Mouse (Mus musculus) cortical plate, adult 2 months (tissue): ENCODE data around the gene Traf6. TPM values are rescaled to one million over a fixed set of nuclear protein-coding genes. Genes with fewer than 3 reads are reported as not detected.

Experiments used
- H3K27ac ChIP-seq: fragments of 200-500 bp; 2 replicates; pipeline ENCODE4 v1.5.1; 2012; ENCODE audit warnings: low read length, control low read depth, inconsistent platforms; ENCODE audit not compliant: insufficient read depth
- H3K4me1 ChIP-seq: fragments of 200-500 bp; 2 replicates; pipeline ENCODE4 v1.6.1; 2011; ENCODE audit warnings: low read length; ENCODE audit not compliant: control insufficient read depth, insufficient read depth
- H3K4me3 ChIP-seq: fragments of 200-500 bp; 2 replicates; pipeline ENCODE4 v1.5.1; 2011; ENCODE audit warnings: mild to moderate bottlenecking, low read length, control low read depth; ENCODE audit not compliant: insufficient read depth
- CTCF ChIP-seq: fragments of 200-500 bp; IDR thresholded peaks from 2 replicates; pipeline ENCODE4 v1.5.1; 2011; ENCODE audit warnings: mild to moderate bottlenecking, control low read depth, low read length; ENCODE audit not compliant: insufficient read depth; ENCODE audit errors: extremely low read depth
- POLR2A ChIP-seq: fragments of 200-500 bp; IDR thresholded peaks from 2 replicates; pipeline ENCODE4 v1.6.1; 2011; ENCODE audit warnings: mild to moderate bottlenecking, low read length, control low read depth; ENCODE audit not compliant: insufficient read depth; ENCODE audit errors: extremely low read depth
- polyA plus RNA-seq: library from polyadenylated mRNA; depleted of rRNA; stranded (reverse); fragments of >200 nt; gene quantifications from 2 replicates; pipeline ENCODE4 v1.2.3, GENCODE M21; 2012

Gene Traf6
- polyA plus RNA-seq, 1 experiment: 11.0 TPM

- Histone ChIP-seq H3K27ac (no peak overlapping the region), H3K4me3 (no peak overlapping the region), H3K4me1 (peaks cover 2% of the 10 kb centered on the region; the same call in 1 of the 2 replicates)
- no peak for TF ChIP-seq POLR2A
Observed at GRCm38 (mm10) chr2:101690252-101690827, 12.1 kb downstream of the Traf6 start.

- peaks cover 2% of the 10 kb centered on the region; the same call in 1 of the 2 replicates for H3K4me1 ChIP-seq
Observed at GRCm38 (mm10) chr2:101693043-101693442, 14.8 kb downstream of the Traf6 start.

GRCm38 (mm10) chr2:101693577-101694215, 15.5 kb downstream of the Traf6 start:
- Histone ChIP-seq H3K27ac (no peak overlapping the region), H3K4me3 (no peak overlapping the region), H3K4me1 (no peaks in the 10 kb centered on the region)
- TF ChIP-seq CTCF: peak; percentile 28; the same call in 1 of the 2 replicates
- TF ChIP-seq POLR2A: no peak

More at GRCm38 (mm10) chr2:101693043-101693442, 14.8 kb downstream of the Traf6 start:
- Histone ChIP-seq H3K27ac (no peak overlapping the region), H3K4me3 (no peak overlapping the region)
- TF ChIP-seq POLR2A (no peak), CTCF (no peak)

- Histone ChIP-seq H3K27ac (no peak overlapping the region), H3K4me3 (no peak overlapping the region), H3K4me1 (no peaks in the 10 kb centered on the region)
- TF ChIP-seq POLR2A (no peak), CTCF (no peak)
Observed at GRCm38 (mm10) chr2:101695584-101695983, 17.4 kb downstream of the Traf6 start.

- TF ChIP-seq POLR2A (no peak), CTCF (no peak)
- Histone ChIP-seq H3K27ac (no peak overlapping the region), H3K4me1 (no peaks in the 10 kb centered on the region), H3K4me3 (no peak overlapping the region)
Observed at GRCm38 (mm10) chr2:101699284-101699683, 21.1 kb downstream of the Traf6 start.

GRCm38 (mm10) chr2:101705941-101706485, 27.8 kb downstream of the Traf6 start:
- Histone ChIP-seq H3K4me3 (no peak overlapping the region), H3K27ac (no peak overlapping the region), H3K4me1 (no peaks in the 10 kb centered on the region)
- no peak for TF ChIP-seq POLR2A
- TF ChIP-seq CTCF: no peak

GRCm38 (mm10) chr2:101711608-101712007, 33.4 kb downstream of the Traf6 start:
- no peak overlapping the region for H3K4me3 ChIP-seq
- no peak for TF ChIP-seq POLR2A
- no peak for TF ChIP-seq CTCF
- H3K27ac ChIP-seq: no peak overlapping the region

GRCm38 (mm10) chr2:101715650-101716323, 37.6 kb downstream of the Traf6 start:
- Histone ChIP-seq H3K4me3 (no peak overlapping the region), H3K4me1 (no peaks in the 10 kb centered on the region), H3K27ac (no peak overlapping the region)
- TF ChIP-seq CTCF (peak; percentile 39; the same call in 1 of the 2 replicates), POLR2A (no peak)

More at GRCm38 (mm10) chr2:101711608-101712007, 33.4 kb downstream of the Traf6 start:
- no peaks in the 10 kb centered on the region for H3K4me1 ChIP-seq

GRCm38 (mm10) chr2:101717162-101717561, 38.9 kb downstream of the Traf6 start:
- Histone ChIP-seq H3K4me1 (no peaks in the 10 kb centered on the region), H3K27ac (no peak overlapping the region), H3K4me3 (no peak overlapping the region)
- no peak for TF ChIP-seq CTCF
- no peak for TF ChIP-seq POLR2A
